Mouse (Mus musculus) cerebellum, adult 8-10 months (tissue): ENCODE data around the gene Kras.
A peak's percentile ranks its signal among the peaks of the same experiment; 100 is the strongest.

Experiments used
- DNase-seq: peaks from one replicate; pipeline ENCODE4 v3.0.0; 2022

The Kras gene

DNA sequence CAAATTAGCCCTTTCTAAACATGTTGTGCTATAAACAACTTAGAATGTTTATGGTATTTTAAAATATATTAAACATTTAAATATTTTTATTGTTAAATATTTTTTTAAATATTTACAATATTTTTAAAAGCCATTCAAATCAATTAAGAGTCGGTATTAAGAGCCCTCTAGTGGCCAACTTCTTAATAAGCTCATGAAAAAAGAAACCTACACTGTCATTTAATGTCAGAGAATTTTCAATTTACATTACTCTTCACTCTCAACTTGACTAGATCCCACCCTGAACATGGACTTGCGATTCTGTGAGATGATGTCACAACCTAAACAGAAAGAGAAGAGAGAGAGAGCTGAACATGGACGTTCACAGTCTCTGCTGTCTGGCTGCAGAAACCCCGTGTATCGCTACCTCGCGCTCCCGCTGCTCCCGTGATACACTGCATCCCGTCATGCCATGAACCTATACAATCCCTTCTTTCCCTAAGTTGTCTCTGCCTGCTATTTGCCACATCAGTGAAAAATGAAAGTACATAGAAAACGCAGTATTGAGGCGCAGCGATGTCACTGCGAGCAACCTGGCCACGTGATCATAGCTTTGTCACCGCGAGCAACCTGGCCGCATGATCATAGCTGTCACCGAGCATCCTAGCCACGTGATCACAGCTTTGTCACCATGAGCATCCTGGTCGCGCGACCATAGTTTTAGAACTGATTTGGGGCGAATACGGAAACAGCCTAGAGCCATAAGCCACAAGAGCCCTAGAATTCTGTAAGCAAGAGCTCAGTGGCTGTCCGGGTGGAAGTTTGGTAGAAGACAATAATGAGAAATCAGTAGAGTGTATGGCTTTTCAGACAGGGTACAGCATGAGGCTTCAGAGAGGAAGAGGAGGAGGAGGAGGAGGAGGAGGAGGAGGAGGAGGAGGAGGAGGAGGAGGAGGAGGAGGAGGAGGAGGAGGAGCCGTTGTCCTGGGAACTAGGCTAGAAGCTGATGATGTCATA is 62.6 kb downstream of the Kras start:
- DNase-seq: peak; percentile 29

DNA sequence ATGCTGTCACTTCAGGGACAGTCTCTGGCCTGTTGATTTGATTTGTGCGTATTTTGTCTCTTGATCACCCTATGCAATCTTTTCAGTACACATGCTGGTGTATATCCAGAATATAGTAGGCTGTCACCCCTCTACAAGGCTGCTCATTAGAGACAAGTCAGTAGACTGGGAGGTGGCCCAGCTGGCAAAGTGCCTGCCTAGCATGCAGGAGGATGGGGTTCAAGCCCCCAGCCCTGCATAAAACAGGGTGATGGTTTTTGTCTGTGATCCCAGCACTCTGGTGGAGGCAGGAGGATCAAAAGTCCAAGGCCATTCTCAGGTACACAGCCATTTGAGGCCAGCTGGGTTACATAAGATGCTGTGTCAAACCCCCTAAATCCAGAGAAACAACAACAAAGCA is 63.9 kb downstream of the Kras start:
- no peak for DNase-seq

DNA sequence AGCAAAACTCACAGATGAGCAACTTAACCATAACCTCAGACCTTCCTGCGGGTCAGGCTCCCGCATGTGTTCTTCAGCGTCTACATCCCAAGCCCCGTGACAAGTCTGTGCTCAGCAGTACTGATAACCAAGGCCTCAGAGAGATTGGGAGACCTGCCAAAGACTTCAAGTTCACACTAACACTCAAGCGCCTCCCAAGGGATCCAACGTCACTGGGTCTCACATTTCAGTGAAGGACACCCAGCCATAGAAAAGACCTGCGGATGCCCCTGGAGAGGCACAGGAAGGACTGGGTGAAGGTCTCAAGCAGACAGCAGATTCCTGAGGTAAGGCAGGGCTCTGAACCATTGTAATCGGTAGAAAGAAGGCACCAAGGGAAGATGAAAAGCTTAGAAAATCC is 68.0 kb downstream of the Kras start:
- no peak for DNase-seq

DNA sequence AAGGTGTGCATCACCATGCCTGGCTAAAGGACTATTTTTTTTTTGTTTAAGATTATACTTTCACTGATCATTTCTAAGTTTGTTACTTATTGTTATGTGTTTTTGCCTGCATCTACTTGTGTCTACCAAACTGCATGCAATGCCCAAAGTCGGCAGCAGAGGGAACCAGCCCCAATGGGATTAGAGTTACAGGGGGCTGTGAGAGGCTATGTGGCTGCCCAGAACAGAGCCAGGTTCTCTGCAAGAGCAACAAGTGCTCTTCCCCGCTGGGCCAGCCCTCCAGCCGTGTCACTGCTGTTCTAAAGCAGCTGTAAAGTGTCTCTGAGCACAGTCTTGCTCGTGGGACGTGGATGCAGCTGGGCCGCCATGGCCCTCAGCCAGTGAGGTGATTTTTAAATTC is 70.4 kb downstream of the Kras start:
- peak; percentile 7 for DNase-seq

DNA sequence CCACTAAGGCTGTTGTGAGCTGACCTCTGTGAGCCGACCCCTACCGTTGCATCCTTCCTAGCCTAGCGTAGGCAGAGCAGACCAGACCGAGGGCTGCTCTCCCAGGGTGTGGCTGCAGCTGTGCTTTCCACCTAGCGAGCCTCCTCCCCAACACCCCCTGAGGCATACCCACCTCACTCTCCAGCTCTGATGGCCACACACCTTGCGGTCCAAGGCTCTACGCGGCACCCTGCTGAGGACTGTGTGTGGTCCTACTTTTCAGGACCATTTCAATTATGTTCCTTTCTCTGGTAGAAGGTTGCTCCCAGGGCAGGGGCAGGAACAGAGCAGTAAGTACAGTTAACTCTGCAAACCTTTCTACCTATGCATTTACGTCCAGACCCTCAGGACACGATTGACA is 73.6 kb downstream of the Kras start:
- no peak for DNase-seq

DNA sequence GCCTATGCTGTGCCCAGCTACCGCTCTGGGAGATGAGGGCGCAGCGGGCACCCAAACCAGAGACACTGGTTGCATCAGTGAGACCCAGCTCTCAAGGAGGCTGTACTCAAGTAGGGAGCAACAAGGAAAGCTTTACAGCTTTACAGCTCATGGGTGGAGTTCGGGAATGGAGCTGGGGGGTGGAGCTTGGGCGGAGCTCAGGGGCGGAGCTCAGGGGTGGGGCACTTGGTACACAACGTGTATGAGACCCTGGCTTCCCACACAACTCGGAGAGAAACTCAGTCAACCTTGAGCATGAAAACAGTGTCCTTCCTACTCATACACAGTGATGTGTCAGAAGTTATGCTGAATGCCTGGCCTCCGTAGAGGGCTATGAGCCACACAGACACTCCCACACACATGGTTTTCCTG is 74.5 kb downstream of the Kras start:
- no peak for DNase-seq

DNA sequence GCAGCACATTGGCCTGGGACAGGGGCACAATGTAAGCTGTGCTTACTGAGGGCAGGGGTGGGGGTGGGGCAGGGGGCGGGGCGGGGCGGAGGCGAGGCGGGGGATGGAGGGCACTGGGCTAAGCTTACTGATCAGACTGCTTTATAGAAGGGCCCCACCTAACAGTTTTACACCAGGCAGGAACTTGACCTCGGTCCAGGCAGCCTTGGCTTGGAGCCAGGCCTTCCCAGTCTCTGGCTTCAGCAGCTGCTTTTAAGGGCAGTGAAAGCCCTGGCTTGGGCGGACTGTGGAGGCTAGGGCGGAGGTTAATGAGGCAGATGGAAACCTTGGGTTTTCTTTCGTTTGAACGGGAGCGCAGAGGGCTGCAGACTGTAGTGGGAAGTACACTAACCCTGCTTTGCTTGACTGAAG is 76.3 kb downstream of the Kras start:
- no peak for DNase-seq

DNA sequence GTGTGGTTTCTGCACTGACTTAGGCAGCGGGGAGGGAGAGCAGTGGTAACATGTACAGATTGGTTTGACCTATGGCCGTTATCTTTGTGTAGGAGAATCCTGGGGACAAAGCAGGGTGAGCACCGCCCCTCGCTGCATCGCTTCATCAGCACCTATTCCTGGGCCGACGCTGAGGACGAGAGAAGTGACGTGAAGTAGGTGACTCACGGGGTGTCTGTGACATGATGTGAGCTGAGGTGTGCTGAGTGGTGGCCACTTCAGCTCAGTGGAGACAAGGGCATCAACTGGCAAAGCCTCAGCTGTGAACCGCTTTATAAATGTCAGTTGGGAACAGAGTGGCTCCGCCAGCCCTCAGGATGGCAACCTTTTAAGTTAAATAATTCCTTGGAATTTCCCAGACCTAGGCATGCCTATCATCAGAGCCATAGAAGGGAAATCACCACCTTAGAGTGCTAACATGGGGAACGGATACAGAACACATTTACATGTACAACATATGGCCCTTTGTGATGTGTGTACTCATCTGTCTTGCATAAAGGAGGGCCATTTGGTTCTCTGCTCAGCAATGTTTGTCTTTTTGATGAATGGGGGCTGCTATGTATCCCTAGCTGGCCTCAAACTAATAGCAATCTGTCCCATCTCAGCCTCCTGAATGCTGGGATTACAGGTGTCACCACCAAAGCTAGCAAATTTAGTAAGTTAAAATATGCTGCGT is 78.0 kb downstream of the Kras start:
- no peak for DNase-seq
